Mouse (Mus musculus): ENCODE measurements around the gene Cacna1i.

The Cacna1i gene

DNA sequence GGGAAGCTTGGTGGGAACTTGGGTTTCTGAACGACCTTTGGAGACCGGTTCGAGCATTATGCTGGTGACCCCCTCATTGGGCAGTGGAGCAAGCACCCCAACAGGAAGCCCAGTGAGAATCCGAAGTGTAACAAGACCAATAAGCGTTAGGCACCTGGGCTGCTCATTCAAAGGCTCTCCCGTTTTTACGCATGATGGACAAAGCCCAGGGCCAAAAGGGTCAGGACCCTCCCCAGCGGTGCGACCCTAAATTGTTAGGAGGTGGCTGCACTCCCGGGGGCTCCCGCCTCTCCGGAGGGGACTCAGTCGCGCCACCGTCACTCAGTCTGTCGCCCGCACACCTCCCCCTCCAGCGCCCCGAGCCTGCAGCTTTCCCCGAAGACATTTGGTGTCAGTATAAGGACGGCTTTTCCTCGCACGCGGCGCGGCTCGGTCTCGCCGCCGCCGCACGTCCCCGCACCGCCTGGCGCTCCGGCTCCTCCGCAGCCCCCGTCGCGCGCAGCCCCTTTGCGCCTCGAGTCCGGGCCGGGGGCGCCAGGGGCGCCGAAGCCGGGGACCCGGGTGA, at the start of gene Cacna1i:
TSS of gene Cacna1i (plus strand) at position 388 of the 565 bp plus-strand sequence.
- DNase-seq (ENCODE audit: low spot score in 2 of 2), result no peak

DNA sequence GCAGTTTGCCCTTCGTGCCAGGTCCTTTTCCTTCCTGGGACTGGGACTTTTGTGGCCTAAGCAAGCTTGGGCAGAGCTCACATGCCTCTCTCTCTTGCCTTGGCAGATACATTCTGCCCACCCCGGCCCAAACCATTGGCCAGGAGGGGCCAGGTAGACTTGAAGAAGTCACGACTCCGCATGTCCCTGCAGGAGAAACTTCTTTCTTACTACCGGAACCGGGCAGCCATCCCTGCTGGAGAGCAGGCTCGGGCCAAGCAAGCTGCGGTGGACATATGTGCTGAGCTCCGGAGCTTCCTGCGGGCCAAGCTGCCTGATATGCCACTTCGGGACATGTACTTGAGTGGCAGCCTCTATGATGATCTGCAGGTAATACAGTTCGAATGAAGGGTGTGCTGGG, 38.9 kb upstream of the Cacna1i start:
- DNase-seq (ENCODE audit: low spot score in 2 of 2), result no peak

DNA sequence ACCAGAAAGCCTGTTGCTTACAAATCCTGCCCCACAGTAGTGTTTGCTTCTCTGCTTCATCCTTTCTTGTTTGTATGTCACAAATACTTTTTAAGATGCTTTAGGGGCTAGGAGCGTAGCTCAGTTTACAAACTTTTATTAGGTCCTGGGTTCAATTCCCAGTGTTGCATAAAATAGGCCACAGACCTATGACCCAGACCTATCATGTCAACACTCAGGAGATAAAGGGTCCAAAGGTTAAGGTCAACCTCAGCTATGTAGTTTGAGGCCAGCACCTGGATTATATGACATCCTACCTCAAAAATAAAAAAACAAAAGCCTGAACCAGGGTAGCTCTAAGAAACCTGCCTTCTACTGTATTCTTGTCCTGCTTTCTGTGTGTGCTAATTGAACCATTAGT, 38.4 kb upstream of the Cacna1i start:
- no peak for DNase-seq (ENCODE audit: low spot score in 2 of 2)

DNA sequence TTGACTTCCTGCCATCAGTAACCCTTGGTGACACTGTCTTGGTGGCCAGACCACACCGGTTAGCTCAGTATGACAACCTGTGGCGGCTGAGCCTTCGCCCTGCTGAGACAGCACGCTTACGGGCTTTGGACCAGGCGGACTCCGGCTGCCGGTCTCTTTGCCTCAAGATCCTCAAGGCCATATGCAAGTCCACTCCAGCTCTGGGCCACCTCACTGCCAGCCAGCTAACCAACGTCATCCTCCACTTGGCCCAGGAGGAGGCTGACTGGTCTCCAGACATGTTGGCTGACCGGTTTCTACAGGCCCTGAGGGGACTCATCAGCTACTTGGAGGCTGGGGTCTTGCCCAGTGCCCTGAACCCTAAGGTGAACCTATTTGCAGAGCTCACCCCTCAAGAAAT, 37.4 kb upstream of the Cacna1i start:
- DNase-seq (ENCODE audit: low spot score in 2 of 2), result no peak

DNA sequence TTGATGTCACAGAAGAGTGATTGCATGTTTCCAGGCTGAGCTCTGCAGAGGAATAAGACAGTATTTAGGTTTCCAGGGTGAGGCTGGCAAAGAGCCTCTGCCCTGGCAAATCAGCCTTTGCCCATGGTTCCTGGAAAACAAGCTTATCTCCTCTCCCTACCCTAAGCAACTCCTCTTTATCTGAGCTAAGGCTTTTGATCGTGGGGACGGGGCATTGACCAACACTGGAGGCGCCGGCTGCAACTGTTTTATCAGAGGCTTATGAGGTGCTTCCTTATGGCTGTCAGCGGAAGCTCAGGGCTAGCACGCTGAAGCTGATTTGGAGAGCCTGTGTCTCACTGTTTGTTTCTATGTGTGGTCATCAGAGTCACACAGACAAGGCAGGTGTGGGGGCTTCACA, 36.5 kb upstream of the Cacna1i start:
- no peak for DNase-seq (ENCODE audit: low spot score in 2 of 2)

DNA sequence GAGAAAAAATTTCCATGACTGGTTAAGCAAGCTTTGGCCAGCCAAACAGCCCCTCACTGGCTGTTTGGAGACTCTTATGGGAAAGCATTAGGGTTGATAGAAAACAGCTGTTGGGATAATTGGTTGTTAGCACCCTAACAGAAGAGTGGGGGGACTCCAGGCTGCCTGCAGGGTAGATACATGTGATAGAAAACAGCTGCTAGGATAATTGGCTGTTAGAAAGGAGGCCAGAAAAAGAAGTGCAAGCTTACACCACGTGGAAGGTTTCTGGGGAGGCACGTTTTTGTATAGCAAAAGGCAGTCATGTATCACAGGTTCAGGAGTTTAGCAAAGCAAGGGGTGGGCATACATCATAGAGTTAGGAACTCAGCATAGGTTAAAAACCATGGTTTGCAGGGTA, 33.5 kb upstream of the Cacna1i start:
- no peak for DNase-seq (ENCODE audit: low spot score in 2 of 2)

DNA sequence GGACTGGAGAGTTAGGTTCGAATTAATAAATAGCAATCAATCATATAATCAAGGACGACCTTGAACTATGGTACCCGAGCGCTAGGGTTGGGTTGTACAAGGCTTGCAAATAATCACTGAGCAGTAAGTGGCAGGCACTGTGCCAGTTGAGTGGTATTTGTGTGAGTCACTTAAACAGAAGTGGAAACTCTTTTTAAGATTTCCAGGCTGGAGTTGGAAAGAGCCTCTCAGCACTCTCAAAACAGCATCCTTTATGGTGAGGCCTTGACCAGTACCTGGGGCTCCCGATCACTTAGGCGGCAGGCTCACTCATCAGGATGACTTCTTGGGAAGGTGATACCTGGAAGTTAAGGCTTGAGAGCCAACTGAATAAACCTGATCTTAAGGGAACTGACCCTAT, 32.8 kb upstream of the Cacna1i start:
- no peak for DNase-seq (ENCODE audit: low spot score in 2 of 2)

DNA sequence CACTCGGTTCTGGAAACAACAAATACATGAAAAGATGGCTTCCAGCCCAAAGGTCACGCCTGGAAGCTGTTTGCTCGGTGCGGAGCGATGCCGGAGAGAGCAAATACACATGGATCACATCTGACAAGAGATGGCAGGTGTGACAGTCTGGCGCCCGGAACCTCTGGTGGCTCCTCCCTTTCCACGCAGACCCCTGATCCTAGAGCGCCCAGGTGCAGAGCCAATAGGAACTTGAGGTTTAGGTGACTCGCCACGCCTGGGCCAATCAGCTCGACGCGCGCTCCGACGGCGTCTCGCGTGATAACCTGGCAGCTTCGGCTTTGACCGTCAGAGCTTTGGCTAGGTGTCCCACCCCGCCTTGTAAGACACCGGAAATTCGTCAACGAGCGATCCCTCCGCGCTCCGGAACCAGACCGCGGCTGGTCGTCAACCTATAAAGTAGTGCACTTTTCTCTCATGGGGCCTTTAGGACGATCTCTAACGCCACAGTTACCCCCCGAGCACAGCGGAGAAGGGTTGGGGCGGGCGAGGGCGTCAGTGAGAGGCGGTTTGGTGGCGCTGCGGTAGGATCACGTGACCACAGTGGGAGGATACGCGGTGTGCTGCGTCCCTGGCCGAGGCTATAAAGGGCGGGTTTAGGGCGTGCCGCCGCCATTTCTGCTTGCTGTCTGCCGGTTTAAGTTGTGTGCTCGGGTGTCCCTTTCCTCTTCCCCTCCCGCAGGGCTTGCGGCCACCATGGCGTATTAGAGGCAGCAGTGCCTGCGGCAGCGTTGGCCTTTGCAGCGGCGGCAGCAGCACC, 32.0 kb upstream of the Cacna1i start, which contains the start of gene Atf4:
TSS of gene Atf4 (plus strand) at position 338 of the 799 bp plus-strand sequence.
- DNase-seq (ENCODE audit: low spot score in 2 of 2), result peak; percentile 95 to 97

DNA sequence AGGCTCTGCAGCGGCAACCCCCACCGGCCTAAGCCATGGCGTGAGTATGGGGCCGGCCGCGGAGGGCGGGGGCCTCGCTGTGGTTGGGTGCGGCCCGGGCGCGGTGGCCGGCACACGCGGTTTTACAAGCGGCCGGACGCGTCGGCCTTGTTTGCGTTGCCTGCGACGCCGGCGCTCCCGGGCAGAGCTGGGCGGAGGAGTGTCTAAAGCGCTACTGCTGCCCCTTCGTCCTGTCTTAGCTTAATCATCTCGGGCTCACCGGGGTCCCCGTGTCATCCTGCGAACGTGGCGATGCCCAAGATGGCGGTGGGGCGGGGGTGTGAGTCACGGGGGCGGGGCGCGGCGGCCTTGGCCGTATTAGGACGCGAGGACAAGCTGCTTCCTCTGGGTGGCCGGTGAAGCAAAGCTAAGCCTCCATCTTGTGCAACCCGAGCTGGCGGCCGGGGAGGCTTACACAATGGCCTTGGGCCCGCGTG, 31.4 kb upstream of the Cacna1i start:
- DNase-seq (ENCODE audit: low spot score in 2 of 2), result peak; percentile 40 to 44

DNA sequence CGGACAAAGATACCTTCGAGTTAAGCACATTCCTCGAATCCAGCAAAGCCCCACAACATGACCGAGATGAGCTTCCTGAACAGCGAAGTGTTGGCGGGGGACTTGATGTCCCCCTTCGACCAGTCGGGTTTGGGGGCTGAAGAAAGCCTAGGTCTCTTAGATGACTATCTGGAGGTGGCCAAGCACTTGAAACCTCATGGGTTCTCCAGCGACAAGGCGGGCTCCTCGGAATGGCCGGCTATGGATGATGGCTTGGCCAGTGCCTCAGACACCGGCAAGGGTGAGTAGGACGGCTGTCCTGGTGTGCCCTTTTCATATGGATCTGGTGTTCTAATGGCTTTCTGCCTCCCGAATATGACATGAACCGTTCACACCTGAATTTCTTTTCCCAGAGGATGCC, 30.8 kb upstream of the Cacna1i start:
- no peak for DNase-seq (ENCODE audit: low spot score in 2 of 2)

DNA sequence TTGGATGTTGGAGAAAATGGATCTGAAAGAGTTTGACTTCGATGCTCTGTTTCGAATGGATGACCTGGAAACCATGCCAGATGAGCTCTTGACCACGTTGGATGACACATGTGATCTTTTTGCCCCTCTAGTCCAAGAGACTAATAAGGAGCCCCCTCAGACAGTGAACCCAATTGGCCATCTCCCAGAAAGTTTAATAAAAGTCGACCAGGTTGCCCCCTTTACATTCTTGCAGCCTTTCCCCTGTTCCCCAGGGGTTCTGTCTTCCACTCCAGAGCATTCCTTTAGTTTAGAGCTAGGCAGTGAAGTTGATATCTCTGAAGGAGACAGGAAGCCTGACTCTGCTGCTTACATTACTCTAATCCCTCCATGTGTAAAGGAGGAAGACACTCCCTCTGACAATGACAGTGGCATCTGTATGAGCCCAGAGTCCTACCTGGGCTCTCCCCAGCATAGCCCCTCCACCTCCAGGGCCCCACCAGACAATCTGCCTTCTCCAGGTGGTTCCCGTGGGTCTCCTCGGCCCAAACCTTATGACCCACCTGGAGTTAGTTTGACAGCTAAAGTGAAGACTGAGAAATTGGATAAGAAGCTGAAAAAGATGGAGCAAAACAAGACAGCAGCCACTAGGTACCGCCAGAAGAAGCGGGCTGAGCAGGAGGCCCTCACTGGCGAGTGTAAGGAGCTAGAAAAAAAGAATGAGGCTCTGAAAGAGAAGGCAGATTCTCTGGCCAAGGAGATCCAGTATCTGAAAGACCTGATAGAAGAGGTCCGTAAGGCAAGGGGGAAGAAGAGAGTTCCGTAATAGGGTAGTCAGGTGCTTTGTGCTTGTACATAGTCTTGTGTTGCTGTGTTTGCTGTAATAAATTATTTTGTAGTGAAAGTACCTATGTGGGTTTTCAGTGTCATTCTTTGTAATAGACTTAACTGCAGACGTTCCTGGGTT, 30.1 kb upstream of the Cacna1i start:
- DNase-seq (ENCODE audit: low spot score in 2 of 2), result no peak

DNA sequence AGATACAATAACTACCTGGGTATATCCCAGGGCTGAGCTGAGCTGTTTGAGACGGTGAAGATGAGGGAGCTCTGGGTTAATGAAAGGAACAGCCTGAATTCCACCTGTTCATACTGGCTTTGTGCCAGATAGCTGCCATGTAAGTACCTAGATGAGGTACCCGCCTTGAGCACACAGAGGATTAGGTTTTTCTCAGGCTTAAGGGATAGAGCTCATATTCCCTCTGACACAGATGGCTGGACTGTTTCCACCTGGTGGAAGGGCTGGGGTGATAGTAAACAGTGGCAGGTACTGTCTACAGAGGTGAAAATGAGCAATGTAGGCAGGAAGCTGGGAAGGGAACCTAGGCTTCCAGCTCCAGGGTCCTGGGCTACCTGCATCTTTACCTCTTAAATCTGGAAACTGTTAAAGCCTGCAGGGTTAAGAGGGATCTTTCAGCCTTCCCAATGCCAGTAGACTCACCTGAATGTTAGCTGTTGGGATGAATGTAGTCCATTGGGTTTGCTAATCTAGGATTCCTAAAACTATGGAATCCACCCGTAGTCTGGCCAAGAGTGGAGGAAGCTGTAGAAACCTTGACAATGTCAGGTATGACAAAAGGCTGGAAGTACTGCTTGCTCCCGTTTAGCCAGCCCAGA, 29.3 kb upstream of the Cacna1i start:
- no peak for DNase-seq (ENCODE audit: low spot score in 2 of 2)

DNA sequence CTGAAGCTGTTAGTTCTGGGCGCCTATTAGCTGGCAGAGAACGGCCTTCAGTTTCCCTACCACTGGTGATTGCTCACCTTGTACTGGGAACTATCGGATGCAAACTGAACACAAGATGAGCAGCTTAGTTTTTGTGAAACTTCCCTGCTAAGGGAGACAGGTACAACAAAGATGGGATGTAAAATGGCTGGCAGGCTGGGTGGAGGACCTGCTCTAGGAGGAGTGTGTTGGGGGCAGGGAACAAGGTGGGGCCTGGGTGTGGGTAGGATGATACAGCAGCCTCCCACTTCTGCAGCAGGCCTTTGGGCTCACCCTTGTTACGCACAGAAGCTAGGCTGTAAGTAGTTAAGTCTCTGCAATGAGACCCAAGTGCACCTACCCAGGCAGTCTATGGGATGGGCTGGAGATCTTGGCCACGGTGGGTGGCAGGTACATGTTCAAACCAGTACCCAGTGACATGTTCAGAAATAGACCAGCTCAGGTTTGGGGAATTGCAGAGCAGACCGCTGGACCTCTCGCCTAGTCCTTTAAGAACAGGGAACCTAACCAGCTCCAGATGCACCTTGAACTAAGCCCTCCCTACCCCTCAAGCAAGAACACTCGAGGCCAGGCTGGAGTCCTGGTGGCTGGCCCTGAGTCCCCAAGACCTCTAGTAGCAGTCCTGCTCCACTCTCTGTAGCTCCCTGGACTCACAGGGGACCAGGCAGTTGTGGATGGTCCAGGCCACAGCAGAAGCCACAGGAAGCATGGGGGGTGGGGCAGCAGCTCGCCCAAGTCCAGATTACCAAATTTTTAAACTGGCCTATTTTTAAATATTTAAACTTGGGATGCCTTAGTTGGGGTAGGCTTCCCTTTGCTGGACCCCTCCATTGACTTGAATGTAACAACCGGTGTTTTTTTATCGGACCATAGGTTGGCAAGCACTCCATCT, 28.5 kb upstream of the Cacna1i start:
- DNase-seq (ENCODE audit: low spot score in 2 of 2), result no peak

DNA sequence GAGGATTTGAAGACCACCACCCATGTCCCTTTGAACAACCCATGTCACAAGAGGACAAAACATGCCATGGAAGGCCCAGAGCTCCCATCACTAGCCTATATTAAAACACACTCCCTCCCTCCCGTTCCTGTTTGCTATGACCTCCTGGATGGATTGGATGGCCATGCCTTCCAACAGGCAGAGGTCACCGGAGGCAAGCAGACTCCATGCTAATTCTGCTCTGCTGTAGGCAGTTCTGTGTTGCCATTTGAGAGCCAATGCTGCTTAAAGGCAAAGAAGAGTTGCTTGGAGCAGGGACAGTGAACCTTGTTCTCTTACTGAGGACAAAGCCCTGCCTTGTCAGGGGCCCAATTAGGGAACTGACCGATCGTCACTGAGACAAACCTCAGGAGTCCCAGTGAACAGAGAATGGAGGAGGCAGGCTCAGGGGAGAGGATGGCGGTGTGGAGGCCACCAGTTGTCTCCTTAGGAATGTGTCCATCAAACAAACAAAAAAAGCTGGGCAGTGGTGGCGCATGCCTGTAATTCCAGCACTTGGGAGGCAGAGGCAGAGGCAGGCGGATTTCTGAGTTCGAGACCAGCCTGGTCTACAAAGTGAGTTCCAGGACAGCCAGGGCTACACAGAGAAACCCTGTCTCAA, 27.5 kb upstream of the Cacna1i start:
- no peak for DNase-seq (ENCODE audit: low spot score in 2 of 2)

DNA sequence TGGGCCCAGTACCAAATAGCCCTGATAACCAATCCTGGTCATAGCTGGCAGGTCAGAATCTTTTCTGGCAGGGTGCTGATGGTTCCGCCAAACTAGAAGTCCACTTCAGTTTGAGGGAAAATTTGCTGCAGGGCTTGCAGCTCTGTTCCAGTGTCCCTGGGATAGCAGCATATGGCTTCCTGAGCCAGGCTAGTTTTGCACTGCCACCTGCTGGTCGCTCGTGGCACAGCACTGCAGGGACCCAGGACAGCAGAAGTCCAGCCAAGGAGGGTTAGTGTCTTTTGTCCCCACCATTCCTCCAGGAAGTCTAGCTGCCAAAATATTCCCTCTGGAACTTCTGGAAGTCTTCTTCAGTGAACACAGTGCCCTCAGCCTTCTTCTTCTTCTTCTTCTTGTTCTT, 26.4 kb upstream of the Cacna1i start:
- peak; percentile 52 to 80 for DNase-seq (ENCODE audit: low spot score in 2 of 2)

DNA sequence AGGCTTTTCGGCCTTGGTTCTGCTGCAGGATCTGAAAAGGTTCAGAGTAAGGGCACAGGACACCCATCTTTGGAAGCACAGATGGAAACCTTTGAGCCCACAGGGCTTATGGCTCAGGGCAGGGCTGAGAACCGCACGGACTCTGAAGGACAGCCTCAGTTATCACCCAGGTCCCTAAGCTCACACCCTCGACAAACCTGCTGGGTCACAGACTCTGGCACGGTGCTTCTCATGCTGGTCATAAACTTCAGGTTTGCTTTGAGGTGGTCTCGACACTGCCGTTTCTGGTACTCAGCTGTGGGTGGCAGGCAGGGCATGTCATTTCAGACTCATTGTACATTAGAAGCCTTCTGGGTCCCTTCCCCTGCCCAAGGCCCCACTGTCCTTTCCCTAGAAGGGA, 25.9 kb upstream of the Cacna1i start:
- no peak for DNase-seq (ENCODE audit: low spot score in 2 of 2)

DNA sequence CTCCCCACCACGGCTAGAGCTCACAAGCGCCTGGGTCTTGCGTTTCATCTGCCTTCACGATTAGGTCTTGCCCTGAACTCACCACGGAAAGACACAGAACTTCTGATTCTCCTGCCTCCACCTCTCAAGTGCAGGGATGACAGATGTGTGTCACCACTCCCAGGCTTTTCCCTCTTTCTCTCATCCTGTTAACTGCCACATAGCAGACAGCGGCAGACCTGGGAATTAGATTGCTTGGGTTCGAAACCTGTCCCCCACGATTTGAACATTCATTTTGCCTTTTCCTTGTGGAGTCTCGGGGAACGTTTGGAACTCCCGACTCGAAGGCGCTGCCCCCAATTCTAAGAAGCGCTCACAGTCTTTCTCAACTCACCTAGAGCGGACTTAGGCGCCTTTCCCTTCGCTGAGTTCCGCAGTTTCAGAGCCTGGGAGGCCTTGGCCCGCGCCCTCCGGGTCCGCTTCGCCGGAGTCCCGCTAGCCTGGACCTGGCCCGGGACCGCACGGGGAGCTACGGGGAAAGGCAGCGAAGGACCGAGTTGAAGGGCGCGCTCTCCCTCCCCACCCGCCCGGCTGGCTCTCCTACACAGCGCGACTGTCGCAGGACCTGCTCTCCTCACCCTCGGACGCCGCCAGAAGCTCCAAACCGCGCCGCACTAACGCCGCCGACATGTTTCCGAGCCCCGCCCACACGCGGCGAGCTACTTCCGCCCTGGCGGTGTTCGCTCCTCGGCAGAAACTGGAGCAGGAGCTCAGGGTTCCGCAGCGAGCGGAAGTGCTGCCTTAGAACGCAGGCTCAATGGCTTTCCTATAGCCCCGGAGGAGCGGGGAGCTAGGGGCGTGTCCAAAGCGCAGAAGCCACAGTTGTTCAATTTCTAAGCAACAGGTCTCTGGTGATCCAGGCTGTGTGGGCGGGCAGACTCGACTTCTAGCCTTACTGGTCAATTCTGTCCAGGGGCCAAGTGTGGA, 23.1 kb upstream of the Cacna1i start, which contains the start of gene Rps19bp1:
TSS of gene Rps19bp1 (minus strand) at position 706 of the 966 bp plus-strand sequence.
- peak; percentile 83 to 89 for DNase-seq (ENCODE audit: low spot score in 2 of 2)

DNA sequence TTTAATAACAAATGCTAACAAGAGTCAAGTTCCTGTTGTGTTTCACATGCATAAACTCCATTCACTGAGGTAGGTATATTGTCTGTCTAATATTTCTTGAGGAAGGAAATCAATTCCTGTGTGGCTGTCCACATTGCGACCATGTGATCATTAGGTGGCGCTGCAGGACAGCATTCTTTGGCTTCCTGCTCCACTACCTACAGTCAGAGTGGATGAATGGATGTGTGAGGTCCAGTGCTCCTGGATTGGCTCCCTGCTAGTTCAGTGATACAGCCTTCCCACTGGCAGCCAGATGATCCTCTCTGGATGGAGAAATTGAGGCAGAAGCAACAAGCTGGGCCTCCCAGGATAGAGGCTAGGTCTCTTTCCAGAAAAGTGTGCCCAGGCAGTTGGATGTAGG, 20.8 kb upstream of the Cacna1i start:
- peak; percentile 28 to 68 for DNase-seq (ENCODE audit: low spot score in 2 of 2)

DNA sequence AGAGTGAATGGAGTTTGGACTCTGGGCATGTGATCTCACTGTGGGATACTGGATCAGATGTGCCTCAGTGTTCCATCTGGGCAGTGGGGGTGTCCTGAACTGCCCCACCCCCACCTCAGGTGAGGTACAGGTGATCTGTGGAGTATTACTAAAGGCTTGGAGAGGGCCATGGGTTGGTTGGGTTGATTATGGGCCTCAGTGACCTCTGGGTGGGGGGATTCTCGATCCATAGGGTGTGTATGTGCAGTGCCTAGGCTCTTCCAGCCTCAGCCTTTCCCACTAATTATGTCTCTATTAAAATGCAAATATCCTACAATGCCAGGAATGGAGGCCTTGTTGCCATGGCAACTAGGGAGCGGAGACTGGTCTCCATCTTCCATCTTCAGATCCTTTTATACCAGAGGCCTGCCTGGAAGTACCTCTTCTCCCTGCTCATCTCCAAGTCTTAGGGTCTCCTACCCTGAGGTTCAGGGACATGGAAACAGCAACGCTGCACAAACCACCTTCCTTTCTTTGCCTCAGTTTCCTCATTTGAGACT, 15.1 kb upstream of the Cacna1i start:
- no peak for DNase-seq (ENCODE audit: low spot score in 2 of 2)
